13 mouse cellular contexts compared by ENCODE assay signal in genomic region chr17:26592510-26592909, GRCm38 (mm10). TPM values are rescaled to one million over a fixed set of nuclear protein-coding genes. Genes with fewer than 3 reads are reported as not detected.
DNase-seq lines count a peak whose midpoint lies in the region; ATAC-seq lines count a peak whose summit lies in the region.
"Had no signal": no experiment of that assay in that cellular context is flagged by ENCODE, and none has a peak within 500 bp of the region (broad histone marks: within the 10 kb centered on the region; RNA-seq: fewer than 3 reads in every experiment).

No protein-coding gene starts in this region.

- peaks cover 68% of the 10 kb centered on the region for H3K4me1 ChIP-seq in heart, embryonic 13.5 days
- H3K4me1 ChIP-seq in heart, embryonic 12.5 days (replicated peaks), result peaks cover 73% of the 10 kb centered on the region
- peaks cover 24% of the 10 kb centered on the region for H3K4me1 ChIP-seq in lung, embryonic 16.5 days (replicated peaks; ENCODE audit: control insufficient read depth, insufficient read depth, low read length)

- H3K4me2 ChIP-seq in heart, embryonic 13.5 days, result no peak overlapping the region
- H3K4me2 ChIP-seq in heart, embryonic 12.5 days, result no peak overlapping the region
- H3K4me2 ChIP-seq in lung, embryonic 16.5 days (ENCODE audit: low read depth, low read length), result no peak overlapping the region
- H3K4me2 ChIP-seq: embryonic facial prominence, embryonic 12.5 days had no signal

- 85% methylated on average over 4 of the region's 4 CpGs for WGBS in heart, embryonic 13.5 days
- WGBS in heart, embryonic 12.5 days, result 88% methylated on average over 4 of the region's 4 CpGs
- WGBS in lung, embryonic 16.5 days, result 75% methylated on average over 4 of the region's 4 CpGs

- H3K9me3 ChIP-seq in heart, embryonic 13.5 days, result no peaks in the 10 kb centered on the region
- H3K9me3 ChIP-seq in heart, embryonic 12.5 days (replicated peaks), result no peaks in the 10 kb centered on the region
- no peaks in the 10 kb centered on the region for H3K9me3 ChIP-seq in lung, embryonic 16.5 days (ENCODE audit: control insufficient read depth, low read length)
- H3K9me3 ChIP-seq: embryonic facial prominence, embryonic 12.5 days had no signal

- H3K4me3 ChIP-seq in heart, embryonic 13.5 days, result no peak overlapping the region
- H3K4me3 ChIP-seq in heart, embryonic 12.5 days, result no peak overlapping the region
- no peak overlapping the region for H3K4me3 ChIP-seq in lung, embryonic 16.5 days (ENCODE audit: low read length)
- H3K4me3 ChIP-seq: embryonic facial prominence, embryonic 12.5 days had no signal

- H3K27me3 ChIP-seq in heart, embryonic 13.5 days (replicated peaks), result no peaks in the 10 kb centered on the region
- H3K27me3 ChIP-seq in heart, embryonic 12.5 days (replicated peaks), result no peaks in the 10 kb centered on the region
- no peaks in the 10 kb centered on the region for H3K27me3 ChIP-seq in lung, embryonic 16.5 days (ENCODE audit: control insufficient read depth, insufficient read depth, low read depth, low read length)
- H3K27me3 ChIP-seq: CH12.LX; embryonic facial prominence, embryonic 12.5 days had no signal

- DNase-seq in adipocyte (ENCODE audit: low spot score), result peak; percentile 88
- DNase-seq in gastrocnemius, adult 8-10 months (ENCODE audit: low spot score in 2 of 2), result peak; percentile 55 to 76
- no peak for DNase-seq in left cerebral cortex, adult 9 months (ENCODE audit: low spot score in 2 of 2)
- no peak for DNase-seq in kidney, postnatal 10 days
- DNase-seq in neural tube, embryonic 10.5 days (ENCODE audit: extremely low spot score, low spot score), result no peak
- DNase-seq: cerebellum, adult 11 months; retina, postnatal 1 day had no signal

- ATAC-seq in heart, embryonic 13.5 days (ENCODE audit: extremely low read depth, insufficient number of reproducible peaks, low FRiP score, low TSS enrichment), result no peak
- ATAC-seq in heart, embryonic 12.5 days (ENCODE audit: insufficient number of reproducible peaks, low FRiP score), result no peak
- ATAC-seq in lung, embryonic 16.5 days (ENCODE audit: low read depth), result peak; percentile 41

- 0 out of 2 replicates have a peak overlapping the region, but pooled peaks have one; percentile 36 for H3K27ac ChIP-seq in heart, embryonic 13.5 days (replicated peaks)
- H3K27ac ChIP-seq in heart, embryonic 12.5 days (ENCODE audit: poor library complexity, severe bottlenecking), result no peak overlapping the region
- peak overlapping the region; percentile 12; the same call in 1 of the 2 replicates for H3K27ac ChIP-seq in lung, embryonic 16.5 days (ENCODE audit: low read length)
- H3K27ac ChIP-seq: embryonic facial prominence, embryonic 12.5 days; liver, embryonic 14.5 days had no signal

- no peak overlapping the region for H3K9ac ChIP-seq in heart, embryonic 13.5 days
- no peak overlapping the region for H3K9ac ChIP-seq in heart, embryonic 12.5 days
- no peak overlapping the region for H3K9ac ChIP-seq in lung, embryonic 16.5 days (ENCODE audit: low read length)
- H3K9ac ChIP-seq: embryonic facial prominence, embryonic 12.5 days; liver, embryonic 14.5 days had no signal

- H3K36me3 ChIP-seq in heart, embryonic 13.5 days, result peaks cover 43% of the 10 kb centered on the region
- H3K36me3 ChIP-seq in heart, embryonic 12.5 days, result peaks cover 28% of the 10 kb centered on the region
- no peaks in the 10 kb centered on the region; the same call in 1 of the 2 replicates for H3K36me3 ChIP-seq in lung, embryonic 16.5 days (ENCODE audit: control insufficient read depth, insufficient read depth, low read length)

RNA-seq across cellular contexts. Expression of gene Dusp1, which starts 30.6 kb away (rescaled TPM):
- polyA plus RNA-seq in heart, embryonic 13.5 days (2015; fragmentation: Nextera tagmentation; extraction: Ambion mirVana), result 32.8 and 33.1 TPM in 2 replicates
- 36.2 and 38.7 TPM in 2 replicates for polyA plus RNA-seq in heart, embryonic 12.5 days (2016; fragmentation: Nextera tagmentation; extraction: Ambion mirVana)
- total RNA-seq in gastrocnemius, adult 8-10 months (2022), result 10 to 100 TPM; 49.6 to 99.2 (median 59.4) TPM
- 25.2 and 28.4 TPM in 2 replicates for polyA plus RNA-seq in lung, embryonic 16.5 days (2015; fragmentation: Nextera tagmentation; extraction: Ambion mirVana)

RNA-seq across cellular contexts. Expression of gene Ergic1, which starts 31.2 kb away (rescaled TPM):
- polyA plus RNA-seq in heart, embryonic 13.5 days (2015; fragmentation: Nextera tagmentation; extraction: Ambion mirVana), result 103 and 121 TPM in 2 replicates
- 115 and 121 TPM in 2 replicates for polyA plus RNA-seq in heart, embryonic 12.5 days (2016; fragmentation: Nextera tagmentation; extraction: Ambion mirVana)
- total RNA-seq in gastrocnemius, adult 8-10 months (2022), result 10 to 100 TPM; 42.1 to 62.2 (median 50.9) TPM
- 84.3 and 94.6 TPM in 2 replicates for polyA plus RNA-seq in lung, embryonic 16.5 days (2015; fragmentation: Nextera tagmentation; extraction: Ambion mirVana)

Comparison
In these comparisons a context has a peak if more than half of its experiments do, and no peak if none do; other contexts are left out.
1. DNase-seq: peak in adipocyte (single experiment) and gastrocnemius, adult 8-10 months (2 of 2); none in left cerebral cortex, adult 9 months (0 of 2), kidney, postnatal 10 days (single experiment) and neural tube, embryonic 10.5 days (single experiment).